Mouse (Mus musculus): ENCODE measurements at regions not wholly inside any gene's neighbourhood (a gene's known extent, or its start where the extent isn't known, plus 50 kb on each side); places are given as distances from the start of the nearest gene placed in this dataset.

DNA sequence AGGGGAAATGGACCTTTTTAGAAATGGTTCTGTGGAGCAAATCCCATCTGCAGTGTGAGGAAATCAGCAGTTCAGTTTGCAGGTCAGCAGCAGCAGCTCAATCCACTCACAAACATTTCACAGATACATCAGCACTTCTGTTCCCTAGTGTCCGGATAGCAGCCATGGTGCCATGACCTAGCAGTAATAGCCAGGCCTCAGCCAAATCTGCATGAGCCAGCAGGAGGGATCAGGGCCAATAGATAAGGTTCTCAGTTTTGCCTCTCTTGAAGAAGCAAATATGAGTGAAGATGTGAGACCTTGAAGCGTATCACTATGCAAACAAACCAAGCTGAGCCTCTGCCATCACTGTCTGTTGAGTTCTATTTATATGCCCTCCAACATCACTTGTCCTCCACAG, 380.7 kb upstream of the Chrm3 start:
- no peak for DNase-seq

DNA sequence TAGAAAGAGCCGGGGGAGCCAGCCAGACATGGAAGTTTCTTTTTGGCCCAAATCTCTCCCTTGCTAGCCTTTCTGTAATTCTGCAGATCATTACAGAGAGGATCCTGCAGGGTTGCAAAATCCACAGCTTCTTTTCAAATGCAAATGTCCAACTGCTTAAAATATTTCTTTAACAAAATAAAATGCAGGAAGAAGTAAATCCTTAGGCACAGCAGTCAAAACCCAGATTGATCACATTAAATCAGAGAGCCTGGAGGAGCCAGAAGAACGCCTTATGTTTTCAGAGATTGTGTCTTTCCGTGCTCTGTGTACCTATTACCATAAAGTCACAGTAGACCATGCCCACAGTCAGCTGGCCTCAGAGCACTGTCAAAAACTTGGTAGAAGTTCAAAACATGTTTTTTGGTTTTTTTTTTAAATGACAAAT, 365.1 kb upstream of the Chrm3 start:
- DNase-seq, result no peak

DNA sequence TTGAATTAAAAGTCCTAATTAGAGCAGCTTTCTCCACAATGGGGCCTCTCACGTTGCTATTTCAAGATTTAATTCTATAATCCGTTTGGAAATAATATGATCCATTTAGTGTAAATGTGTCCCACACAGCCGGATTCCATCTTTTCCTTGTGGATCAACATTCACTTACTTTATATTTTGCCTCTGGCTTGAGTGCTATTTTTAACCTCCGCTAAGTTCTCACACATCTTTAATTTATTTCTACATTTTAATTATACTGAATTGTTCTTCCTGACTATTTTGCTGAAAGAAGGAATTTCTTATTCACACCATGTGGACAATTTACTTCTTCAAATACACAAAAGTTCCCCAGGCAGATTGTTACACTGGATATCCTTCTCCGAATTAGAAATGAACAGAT, 364.7 kb upstream of the Chrm3 start:
- DNase-seq, result no peak

DNA sequence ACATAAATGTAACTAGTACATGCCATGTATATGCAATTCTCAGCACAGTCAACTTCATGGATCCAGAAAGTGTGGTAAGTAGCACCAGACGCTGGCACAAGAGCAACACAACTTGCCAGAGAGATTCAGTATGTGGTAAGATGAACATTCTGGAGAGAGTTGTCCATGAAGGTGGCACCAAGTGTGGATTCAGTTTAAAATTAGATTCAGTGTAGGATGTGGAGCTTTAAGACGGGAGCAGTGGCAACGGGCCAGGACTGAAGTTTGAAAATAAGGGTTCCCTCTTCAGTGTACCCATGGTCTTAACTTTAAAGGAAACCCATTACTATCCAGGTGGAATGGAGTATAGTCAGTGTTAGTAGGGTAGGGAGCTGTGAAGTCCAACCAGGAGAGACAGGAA, 360.0 kb upstream of the Chrm3 start:
- DNase-seq, result no peak

DNA sequence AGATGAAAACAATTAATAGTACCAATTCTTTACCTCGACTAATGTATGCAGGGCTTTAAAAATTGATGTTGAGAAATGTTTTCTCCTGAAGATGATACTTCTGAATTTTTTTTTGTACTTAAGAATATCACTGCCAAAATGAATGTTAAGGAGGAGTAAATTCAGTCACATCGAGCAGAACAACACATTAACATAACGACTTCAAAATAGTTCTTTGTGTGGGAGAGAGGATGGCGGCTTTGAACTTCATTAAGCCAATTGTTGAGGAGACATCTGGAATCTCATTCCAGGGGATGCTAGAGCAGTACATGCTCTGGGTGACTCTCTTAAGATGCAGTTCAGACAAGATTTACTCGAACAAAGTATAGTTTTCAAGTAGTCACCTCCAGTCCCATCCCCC, 350.8 kb upstream of the Chrm3 start:
- DNase-seq, result no peak

DNA sequence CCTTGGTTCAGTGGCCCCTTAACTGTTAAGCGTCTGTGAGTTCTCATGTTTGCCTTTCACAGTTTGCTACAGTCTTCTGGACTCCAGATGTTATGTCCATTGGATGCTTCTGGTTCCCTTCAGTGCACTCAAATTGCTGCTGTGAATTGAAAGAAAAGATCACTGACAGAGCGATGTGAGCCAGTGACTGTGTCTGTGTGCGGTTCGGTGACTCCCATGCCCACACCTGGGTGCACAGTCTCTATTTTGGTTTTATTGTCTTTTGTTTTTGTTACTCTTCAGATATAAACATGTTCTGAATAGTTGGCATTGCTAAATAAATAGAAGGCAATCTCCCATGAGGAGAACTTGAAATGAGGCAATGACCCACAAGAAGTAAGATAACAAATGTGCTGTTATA, 350.3 kb upstream of the Chrm3 start:
- no peak for DNase-seq

DNA sequence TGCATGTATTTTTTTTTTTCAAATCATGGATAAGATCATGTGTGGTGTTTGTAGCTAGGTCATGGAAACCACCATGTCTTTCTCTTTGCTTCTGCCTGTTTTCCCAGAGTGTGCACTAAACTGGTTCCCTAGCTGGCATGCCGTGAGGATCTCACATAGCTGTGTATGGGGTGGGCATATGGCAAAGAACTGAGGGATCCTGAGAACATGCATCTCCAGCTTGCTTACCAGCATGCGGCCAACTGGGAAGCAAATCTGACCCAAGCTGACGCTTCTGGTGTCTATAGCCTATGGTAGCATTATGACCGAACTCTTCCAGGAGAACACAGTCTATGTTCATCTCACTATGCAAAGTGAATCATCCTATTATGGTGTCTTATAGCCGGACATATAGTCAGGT, 336.5 kb upstream of the Chrm3 start:
- peak; percentile 16 to 42 for DNase-seq

DNA sequence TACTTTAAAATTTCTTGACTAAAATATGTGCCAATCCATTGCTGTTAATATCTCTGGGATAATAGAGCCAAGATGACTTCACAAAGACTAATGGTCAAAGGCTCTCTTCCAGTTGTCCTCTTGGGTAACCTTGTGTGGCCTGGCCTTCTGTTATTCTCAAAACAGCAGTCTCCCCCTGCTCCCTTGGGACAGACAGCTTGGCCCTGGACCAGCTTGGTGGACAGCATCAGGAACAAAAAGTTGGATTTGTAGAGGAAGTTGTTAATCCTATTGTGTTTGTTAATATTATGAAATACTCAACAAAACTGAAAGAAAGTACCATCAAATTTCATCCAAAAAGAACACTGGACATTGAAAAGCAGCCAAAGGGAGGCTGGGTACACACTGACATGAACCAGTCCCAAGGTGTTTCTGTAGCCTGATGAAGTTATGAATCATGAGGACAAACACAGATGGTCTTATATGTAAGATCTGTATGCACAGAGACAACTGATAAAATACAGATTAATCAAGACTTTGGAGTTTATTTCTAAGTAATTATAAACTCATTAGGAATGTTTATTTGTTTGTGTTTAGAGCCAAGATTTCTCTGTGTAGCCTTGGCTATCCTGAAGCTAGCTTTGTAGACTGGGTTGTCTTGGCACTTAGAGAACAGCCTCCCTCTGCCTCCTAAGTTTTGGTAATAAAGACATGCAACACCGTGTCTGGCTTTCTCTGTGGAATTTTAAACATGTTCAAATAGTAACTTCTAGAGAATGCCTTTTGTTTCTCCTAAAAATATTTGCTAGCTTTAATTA, 335.7 kb upstream of the Chrm3 start:
- DNase-seq, result peak; percentile 27 to 47

DNA sequence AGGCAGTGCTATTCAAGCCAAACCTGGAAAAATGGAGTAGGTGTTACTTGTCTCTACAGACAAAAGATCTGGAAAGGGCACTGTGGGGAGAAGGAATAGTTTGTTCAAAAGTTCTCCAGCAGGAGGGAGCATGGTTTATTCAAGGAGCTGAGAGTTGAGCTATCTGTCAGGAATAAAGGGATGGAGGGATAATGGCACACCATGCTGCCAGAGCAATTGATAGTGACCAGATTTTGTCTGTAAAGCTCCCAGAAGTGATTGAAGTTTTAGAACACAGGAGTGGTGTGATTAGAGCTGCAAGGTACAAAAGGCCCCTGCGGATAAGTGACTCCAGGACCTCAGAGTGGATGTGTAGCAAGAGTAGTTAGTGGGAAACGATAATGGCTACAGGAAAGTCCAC, 330.7 kb upstream of the Chrm3 start:
- DNase-seq, result no peak

DNA sequence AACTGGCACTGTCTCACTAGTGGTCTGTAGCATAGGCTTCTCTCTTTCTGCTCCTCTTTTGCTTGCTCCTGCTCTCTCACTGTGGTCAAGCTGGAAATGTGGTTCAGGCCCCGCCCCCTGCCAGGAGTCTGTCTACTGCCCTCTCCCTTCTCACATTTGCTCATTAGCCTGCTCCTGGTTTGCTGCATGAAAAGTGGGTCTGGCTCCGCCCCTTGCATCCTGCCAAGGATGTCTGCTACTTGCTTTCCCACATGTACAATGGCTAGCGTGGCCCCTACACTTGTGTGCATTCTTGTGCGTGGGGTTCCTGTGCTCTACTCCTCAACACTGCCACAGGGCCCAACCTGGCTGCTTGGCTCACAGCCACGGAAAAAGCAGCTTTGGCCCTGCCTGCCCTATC, 326.7 kb upstream of the Chrm3 start:
- DNase-seq, result peak; percentile 16 to 38

DNA sequence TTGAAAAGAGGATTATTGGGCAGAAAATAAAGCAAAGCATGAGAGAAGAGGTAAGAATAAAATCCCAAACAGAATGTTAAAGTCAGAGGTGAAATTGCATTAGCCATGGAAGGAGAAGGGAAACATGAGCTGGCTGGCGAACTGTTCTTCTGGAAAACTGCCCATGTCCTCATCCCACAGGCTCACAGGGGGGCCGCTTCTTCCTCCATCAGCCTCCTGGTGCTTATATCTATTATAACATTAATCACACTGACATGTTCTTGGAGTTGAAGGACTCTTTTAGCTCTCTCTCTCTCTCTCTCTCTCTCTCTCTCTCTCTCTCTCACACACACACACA, 293.4 kb upstream of the Chrm3 start:
- DNase-seq, result peak; percentile 78 to 87

DNA sequence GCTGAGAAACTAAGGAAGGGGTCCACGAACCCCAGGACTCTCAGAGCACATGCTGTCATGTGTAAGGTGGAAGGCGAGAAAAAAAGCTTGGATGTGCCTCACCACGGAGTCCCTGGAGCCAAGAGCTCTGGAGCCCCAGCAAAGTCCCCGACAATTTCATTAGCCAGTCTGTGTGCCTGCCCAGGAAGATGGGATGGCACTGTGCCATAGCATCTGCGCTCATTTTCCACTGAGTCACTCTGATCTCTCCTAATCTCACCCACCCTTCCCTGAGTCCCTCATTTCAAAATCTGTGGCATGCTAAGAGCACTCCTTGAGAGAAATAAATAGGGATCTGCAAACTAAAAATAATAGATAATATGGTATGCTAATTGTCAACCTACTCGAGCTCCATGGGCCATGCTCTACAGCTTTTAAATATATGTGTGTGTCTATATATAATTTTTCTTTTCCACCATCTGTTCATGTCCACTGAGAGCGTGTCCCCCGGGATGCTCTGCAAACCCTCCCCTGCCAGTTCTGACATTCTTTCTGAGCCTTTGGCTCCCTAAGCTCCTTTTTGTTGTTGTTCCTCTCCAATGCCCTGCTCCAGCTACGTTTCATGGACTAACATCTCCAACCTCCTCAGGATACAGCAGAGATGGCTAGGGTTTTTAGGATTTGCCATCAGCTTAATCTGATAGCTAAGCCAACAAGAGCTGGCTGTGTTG, 292.9 kb upstream of the Chrm3 start:
- DNase-seq, result peak; percentile 87 to 94

DNA sequence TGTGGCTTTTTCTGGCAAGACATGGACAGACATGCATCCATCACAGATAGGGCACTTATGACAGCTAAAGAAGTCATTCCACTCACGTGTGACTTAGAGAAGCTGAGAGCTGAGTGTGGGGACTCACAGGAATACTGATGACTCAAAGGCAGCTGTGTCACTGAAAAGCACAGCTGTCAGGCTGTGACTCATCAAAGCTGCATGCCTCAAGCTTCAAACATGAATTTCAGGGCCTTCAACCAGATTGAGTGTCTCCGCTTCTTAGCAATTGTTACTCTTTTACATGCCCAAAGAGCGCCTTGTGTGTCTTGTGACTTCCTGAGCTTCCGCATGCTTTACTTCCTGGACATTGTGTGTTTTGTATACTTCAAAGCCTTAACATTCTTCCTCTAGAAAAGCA, 276.2 kb upstream of the Chrm3 start:
- DNase-seq, result no peak

DNA sequence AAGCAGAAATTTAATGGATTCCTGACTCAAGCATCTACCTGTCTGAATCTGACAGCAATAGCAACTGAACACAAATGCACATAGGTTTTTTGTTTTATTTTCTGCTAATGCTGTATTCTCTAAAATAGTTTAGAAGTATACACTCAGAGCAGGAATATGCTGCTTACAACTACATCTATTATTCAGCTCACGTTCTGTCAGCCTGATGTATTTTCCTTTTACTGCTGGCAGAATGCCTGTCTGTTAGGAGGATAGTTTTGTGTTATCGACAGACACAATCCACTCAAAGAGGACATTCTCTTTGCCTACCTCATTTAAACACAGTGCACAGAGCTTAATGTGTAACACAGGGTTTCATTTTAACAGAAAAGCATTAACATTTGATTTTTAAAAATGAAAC, 269.8 kb upstream of the Chrm3 start:
- DNase-seq, result no peak

DNA sequence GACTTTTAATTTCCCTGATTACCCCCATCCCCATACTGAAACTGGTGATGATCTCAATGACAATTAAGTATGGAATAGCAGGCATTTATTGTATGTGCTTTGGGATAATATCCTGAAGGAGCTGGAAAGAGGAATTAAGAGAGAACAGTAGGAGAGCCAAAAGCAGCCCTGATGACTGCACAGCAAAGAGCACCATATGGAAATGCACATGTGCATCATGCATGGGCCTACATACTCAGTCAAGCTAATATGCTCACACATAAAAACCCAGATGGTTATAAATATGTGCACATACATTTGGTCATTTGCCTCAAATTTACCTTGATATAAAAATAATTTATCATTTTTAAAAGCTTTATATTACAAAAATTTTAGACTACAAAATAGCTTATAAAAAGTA, 259.0 kb upstream of the Chrm3 start:
- no peak for DNase-seq

DNA sequence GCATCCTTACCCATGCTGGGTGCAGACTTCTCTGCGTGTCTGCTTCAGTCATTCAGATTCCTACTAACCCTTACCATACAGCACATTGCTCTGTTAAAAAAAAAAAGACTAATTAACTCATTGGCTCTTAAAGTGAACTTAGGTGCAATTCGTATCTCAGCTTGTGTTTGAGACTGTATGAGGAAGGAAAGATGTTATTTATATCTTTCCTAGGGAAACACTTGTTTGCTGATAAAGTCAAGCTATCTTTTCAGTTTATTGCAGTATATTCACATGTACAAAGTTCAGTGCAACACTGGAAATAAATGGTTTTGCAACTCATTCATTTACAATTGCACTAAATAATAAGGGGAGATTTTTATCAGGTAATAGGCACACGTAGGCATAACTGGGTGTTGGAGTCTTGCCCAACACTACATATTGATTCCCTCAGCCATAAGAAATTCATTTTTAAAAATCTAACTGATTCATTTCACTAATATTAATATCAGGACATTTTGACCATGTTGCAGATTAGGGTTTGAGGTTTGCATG, 257.8 kb upstream of the Chrm3 start:
- no peak for DNase-seq

DNA sequence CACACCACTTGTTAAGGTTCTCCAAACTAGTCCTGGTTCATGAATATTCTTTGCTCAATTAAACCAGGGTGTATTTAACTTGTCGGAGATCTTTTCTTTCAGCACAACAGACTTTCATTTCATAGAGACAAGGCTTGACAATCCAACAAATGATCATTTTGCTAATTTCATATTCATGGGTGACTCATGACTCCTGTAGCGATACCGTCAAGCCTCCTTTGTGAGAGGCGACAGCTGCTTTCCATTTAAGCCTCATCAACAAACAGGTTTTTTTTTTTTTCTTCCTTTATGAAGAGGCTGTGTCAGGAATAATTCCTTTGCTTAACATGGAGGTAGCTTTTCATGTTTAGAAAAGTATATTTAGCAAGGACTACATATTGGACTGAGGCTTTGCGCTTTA, 214.3 kb upstream of the Chrm3 start:
- DNase-seq, result no peak

DNA sequence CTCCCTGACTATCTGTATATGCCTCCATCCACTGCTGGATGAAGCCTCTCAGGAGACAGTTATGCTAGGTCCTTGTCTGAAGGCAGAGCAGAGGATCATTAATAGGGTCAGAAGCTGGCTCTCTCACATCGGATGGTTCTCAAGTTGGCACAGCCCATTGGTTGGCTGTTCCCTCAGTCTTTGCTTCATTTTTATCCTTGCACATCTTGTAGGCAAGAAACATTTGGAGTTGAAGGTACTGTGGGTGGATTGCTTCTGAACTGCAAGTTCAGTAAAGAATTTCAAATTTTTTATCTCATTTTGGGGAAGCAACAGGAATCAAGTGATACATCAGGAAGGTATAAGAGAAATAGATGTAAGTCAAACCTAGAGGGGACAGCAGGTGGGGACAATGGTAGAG, 206.2 kb upstream of the Chrm3 start:
- DNase-seq, result no peak

DNA sequence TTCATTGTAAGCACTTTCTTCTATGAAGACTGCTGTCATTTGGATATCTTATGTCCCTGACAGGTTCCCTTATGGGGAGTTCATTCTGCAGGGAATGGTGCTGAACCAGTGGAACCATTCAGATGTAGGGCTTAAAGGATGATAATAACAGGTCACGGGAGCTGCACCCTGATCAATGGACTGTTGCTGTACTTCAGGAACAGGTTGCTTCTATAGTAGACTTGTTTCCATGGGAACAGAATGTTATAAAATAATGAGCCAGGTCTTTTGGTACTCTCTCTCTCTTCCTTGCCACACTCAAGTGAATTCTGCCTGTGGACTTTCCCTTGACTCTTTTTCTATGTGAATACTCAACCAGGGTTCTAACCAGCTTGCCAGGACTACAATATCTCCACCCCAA, 196.9 kb upstream of the Chrm3 start:
- DNase-seq, result no peak

DNA sequence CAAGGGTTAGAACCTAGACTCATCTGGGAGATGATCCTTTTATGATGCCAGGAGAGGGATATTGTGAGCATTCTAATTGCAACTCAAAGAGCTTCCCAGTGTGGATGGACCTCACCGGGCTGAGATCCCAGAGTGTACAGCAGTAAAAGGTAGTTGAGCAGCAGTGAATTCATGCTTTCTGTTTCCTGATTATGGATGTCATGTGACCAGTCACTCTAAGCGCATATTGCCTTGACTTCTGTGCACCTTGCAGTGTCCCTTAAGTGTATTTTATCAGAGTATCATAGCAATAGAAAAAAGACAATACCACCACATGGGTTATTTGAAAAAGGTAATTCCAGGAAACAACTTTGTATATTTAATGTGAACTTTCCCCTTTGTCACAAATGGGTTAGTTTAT, 193.9 kb upstream of the Chrm3 start:
- no peak for DNase-seq

DNA sequence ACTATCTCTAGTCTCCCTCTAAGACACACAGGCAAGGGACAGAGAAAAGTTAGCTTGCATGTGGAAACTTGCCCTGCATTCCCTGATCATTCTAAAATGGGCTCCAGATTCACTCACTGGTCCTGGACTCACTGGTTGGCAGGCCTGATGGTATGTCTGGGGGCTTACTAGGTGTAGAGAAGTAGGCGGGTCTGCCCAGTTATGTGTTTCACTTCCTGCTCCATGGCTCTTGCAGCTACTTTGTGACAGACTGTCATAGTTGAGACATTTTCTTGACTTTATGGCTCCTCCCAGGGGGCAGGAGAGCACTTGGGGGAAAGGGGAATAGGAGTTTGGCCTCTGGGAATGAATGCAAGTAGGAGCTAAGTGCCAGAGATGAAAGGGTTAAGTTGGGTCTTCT, 182.1 kb upstream of the Chrm3 start:
- DNase-seq, result no peak

DNA sequence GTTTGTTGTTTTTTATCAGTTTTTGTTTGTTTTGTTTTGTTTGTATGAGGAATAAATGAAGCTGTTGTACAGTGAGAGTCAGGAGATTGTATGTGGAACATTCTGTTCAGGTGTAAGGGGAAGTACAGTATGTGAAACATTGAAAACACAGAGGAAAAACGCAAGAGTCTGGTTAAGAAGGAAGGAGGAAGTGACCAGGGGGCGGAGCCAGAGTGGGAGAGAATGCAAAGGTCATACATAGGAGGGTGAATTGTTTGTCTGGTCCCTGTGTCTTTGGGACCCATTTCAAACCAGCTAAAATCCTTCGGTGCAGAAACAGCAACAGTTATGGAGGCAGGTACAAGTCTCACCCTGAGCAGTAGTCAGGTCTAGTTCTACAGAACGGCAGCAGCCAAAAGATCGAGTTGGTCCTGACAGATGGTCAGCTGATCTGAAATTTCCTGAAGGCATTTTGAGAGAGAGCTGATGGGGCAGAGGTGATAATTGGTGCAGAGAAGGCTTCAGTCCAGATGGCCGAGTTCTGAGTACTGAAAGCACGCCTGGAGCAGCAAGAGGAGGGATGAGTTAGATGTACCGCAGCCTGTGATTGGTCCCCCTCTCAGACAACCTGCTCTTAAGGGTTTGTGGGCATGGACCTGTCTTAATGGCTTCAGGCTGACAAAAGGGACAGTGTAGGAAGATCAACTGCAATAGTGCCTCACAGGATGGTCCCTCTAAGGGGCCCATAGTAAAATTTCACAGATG, 179.7 kb upstream of the Chrm3 start:
- DNase-seq, result peak; percentile 44 to 51

DNA sequence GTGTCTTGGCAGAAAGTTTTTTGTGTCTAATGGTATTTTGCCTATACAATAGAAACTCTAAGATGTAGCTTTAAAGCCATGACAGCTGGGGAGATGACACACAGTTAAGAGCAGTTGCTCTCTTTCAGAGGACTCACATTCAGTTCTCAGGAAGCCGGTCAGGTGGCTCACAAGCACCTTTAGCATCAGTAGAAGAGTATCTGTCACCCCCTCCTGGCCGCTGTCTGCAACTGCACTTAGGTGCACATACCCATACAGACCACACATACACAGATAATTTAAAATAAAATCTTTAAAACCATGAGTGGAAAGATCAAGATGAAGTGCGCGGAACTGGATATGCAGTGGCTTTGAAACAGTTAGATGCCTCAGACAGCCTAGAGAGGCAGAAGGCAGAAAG, 178.3 kb upstream of the Chrm3 start:
- DNase-seq, result peak; percentile 18 to 24

DNA sequence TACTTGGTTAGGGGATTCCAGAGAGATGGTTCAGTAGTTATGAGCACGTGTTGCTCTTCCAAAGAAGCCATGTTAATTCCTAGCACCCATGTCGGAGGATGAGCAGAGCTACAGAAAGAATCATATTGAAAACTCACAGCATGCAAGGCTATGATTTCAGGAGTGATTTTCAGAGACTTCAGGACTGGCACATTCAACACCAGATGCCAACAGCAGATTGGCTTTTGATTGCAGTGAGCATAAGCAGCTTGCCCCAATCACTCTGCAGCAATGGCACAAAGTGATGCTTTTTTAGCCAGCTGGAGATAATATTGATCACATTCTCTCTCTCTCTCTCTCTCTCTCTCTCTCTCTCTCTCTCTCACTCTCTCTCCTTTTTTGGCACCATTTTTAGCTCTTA, 166.6 kb upstream of the Chrm3 start:
- DNase-seq, result peak; percentile 12 to 16
